Mouse (Mus musculus) gastrocnemius, adult 18-20 months (tissue): Measurements from ENCODE around the gene Fis1. TPM values are rescaled to one million over a fixed set of nuclear protein-coding genes. Genes with fewer than 3 reads are reported as not detected.

Source experiments
- DNase-seq: peaks from one replicate; pipeline ENCODE4 v3.0.0; 2021; ENCODE audit warnings: low spot score
- long read RNA-seq, 2 experiments: library from polyadenylated mRNA; stranded (forward); transcript quantifications; one replicate each; pipeline ENCODE4 v2.0.0; 2021
- total RNA-seq, 2 experiments: library from RNA; stranded (reverse); gene quantifications; 2 replicates each; pipeline ENCODE4 v1.2.3; 2021

The Fis1 gene
- total RNA-seq, result 100 to 1,000 TPM; 173 to 186 TPM
- long read RNA-seq, experiment 1, transcript Fis1-201 (5 exons, 786 nt), result major isoform, 128 of 138 reads
- long read RNA-seq, experiment 1, partial matches to known transcripts, result 2 of 138 reads
- long read RNA-seq, experiment 1, other reads (novel, unspliced or antisense), result 6 of 138 reads
- long read RNA-seq, experiment 2, transcript Fis1-201 (5 exons, 786 nt), result major isoform, 96 of 107 reads
- long read RNA-seq, experiment 2, partial matches to known transcripts, result 2 of 107 reads
- long read RNA-seq, experiment 2, other reads (novel, unspliced or antisense), result 7 of 107 reads

DNA sequence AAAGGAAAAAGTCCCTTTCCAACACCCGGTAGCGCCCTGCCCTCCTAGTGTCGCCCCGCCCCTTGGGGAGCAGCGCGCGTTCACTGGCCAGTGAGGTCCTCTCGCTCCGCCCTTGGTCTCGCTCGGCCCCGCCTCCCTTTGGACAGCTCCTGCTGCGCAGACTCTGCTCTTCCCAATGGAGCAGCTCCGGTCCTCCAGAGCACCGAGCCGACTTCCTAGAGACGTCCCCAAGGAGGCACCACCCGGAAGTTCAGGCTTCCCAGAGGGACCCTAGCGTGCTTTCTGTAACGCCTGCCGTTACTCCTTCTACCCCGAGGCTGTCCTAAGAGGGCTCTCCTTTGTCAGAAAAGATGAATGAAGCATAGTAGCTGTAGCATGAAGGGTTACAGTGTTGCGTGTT lies at the start of gene Fis1:
TSS of gene Fis1 (plus strand) at position 261 of the 400 bp plus-strand sequence.
- peak; percentile 97 for DNase-seq

- DNase-seq, result no peak
Observed at GRCm38 (mm10) chr5:136904621-136905020, 48.5 kb upstream of the Fis1 start.

GRCm38 (mm10) chr5:136905630-136906029 lies 47.4 kb upstream of the Fis1 start:
- no peak for DNase-seq

GRCm38 (mm10) chr5:136907587-136907986 lies 45.5 kb upstream of the Fis1 start:
- no peak for DNase-seq

DNA sequence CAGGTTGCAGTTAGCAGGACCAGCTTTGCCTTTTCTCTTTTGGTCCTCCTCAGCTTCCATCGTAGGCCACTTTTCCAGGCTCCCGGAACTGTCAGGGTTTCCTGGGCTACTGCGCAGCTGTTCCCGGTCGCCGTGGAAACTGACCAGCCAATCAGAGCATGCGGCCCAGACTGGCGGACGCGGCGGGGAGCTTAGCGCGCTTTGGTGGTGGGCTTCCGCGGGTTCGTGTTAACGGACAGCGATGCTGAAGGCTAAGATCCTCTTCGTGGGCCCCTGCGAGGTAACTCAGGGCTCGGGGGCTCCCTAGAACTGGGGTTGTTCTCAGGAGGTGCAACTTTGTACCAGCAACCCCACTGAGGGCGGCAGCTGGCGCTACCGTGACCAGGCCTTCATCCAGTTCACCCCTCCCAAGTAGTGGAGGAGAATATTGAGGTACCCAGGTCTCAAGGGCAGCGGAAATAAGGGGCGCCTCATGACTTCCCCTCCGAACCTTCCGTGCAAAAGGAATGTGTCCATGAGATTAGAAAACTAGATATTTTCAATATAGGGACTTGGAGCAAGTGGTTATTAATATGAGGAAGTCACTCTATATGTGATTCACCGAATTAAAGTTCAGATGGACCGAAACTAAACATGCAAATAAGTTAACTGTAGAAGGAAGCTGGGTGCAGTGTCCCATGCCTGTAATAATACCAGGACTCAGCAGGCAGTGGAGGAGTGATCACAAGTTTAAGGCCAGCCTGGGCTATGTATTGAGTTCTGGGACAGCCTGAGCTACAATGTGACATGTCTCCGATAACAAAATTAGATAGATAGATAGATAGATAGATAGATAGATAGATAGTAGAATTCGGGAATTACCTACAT lies 44.9 kb upstream of the Fis1 start, which contains the start of gene Ift22:
TSS of gene Ift22 (plus strand) at position 160 of the 867 bp plus-strand sequence.
- DNase-seq, result peak; percentile 94

- DNase-seq, result no peak
Observed at GRCm38 (mm10) chr5:136914183-136914582, 38.9 kb upstream of the Fis1 start.

DNA sequence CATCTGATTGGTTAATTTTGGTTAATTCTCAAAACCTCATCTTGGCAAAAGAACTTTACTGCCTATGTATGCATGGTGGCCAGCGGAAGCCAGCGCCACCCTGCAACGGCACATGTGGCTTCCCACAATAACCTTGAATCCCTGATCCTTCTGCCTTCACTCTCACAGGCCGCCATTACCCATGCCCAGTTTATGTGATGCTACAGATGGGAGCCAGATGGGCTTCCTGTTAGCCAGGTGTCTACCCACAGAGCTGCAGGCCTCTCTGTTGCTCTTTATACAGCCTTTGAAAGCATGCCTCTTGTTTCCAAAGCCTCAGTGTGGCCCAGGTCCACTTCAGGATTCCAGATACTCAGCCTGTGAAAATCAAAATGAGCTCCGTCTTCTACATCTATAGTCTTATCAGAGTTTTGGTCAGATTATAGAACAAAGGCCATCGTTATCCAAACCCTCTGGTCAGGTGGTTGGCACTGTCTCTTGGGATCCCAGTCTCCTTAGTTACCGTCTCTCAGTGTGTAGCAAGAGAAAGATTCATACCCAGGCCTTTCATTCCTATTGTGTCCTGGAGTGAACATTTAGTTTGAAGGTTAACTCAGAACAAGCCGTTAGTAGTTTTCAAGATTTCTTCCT lies 35.3 kb upstream of the Fis1 start:
- no peak for DNase-seq

DNA sequence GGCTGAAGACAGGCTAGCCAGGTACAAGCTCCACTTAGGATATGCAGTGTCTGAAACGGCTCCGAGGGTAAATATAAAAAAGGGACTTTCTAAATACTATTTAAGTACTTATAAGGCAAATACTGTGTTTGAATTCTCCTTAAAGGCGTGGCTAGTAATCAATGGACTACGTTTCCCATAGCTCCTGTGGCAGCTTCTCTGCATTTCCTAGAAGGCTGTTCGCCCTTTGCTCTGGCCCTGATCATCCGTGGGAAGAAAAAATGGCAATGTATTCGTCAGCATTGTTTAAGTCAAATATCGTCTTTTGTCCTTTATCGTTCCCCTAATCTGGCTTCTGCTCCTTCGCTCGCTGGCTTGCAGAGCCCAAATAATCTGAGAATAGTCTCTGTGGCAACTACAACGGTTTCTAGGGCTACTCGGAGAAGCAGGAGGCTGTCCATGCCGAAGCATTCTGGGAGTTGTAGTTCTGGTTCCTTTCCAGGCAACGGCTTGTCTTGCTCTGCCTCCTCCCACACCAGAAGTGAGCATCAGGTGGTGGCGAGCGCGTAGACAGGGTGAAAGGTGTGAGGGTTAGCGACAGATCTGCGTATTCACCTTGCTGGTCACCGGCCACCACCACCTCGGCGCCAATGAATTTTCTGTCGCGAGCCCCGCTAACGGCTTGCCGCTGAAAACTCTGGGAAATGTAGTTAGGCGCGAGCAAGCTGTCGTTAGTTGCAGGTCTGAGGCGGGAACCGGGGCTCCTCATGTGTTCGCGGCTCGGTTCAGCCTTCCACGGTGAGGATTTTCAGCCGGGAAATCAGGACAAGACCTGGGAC lies 34.2 kb upstream of the Fis1 start:
- DNase-seq, result peak; percentile 73

DNA sequence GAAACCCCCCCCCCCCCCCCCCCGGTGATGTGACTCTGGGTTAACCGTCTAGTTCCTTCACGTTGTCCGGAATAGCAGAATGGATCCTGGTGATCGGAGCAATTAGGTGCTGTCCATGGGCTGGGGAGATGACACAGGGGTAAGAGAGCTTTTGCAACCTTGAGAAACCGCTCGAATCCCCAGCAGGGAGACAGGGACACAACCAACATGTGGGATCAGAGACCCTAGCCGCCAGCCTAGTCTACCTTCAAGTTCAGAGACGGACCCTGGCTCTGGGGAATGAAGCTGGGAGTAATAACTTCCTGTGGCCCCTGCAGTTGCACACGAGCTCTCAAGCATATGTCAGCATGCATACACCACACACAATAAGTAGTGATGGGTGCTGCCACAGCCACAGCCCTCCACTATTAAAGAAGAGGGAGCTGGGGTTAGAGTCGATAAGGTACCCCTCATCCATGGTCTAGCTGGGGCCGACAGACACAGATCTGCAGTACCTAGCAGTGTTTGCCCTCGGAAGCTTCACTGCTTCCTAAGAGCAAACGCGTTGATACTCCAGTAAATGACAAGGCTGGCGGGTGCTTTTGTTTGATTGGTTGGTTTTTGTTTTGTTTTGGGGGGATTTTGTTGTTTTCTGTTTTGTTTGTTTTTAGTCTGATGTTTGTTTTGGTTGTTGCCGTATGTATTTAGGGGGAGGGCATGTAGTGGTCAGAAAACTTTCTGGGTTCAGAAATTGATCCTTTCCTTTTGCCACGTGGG lies 33.4 kb upstream of the Fis1 start:
- no peak for DNase-seq

GRCm38 (mm10) chr5:136922830-136923229 lies 30.2 kb upstream of the Fis1 start:
- DNase-seq, result no peak

DNA sequence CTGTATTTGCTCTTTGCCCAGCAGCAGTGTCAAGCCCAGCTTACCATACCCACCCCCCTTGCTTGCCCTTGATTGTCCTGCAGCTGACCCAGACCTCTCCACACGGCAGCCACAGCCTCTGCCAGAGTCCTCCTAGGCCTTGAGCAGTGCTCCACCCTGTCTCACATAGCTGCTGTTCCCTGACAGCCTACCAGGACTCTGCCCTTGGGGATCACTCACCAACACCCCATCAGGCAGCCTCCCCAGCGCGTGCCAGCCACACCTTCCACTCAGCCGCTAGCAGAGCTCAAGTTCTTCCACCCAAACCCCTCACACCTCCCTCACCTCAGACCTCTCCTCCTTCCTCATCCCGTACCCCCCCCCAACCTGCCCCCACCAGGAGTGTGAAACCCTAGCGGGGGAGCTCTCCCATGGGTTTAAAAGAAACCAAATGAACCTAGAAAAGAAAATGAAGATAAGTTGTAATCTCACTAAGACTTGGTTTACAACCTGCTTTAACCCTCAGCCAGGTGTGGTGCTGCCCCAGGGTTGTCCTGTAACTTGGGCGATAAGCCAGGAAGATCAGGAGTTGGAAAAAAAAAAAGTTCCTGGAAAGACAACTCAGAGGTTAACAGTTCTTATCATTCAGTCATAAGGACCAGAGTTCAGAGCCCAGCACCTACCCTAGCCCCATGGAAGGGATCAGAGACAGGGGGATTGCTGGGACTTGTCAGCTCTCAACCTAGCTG lies 29.2 kb upstream of the Fis1 start:
- no peak for DNase-seq

GRCm38 (mm10) chr5:136929073-136929472 lies 24.0 kb upstream of the Fis1 start:
- DNase-seq, result peak; percentile 81

DNA sequence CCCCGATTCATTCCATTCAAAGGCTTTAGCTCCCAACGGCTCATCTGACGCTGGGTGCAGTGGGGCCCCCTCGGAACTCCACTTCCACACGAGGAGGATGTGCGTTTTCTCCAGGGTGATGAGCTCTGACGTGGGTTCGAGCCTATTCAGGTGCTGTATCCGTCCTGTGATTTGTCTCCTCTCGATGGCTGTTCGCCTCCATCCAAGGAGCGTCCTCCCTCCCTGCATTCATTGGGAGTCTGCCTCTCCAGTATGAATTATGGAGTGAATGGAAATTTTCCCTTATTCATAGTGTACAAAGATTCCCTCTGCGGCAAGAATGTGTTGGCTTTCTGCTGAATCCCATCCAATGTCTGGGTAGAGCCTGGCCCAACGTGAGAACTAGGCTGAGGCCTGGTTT lies 21.2 kb upstream of the Fis1 start:
- no peak for DNase-seq

DNA sequence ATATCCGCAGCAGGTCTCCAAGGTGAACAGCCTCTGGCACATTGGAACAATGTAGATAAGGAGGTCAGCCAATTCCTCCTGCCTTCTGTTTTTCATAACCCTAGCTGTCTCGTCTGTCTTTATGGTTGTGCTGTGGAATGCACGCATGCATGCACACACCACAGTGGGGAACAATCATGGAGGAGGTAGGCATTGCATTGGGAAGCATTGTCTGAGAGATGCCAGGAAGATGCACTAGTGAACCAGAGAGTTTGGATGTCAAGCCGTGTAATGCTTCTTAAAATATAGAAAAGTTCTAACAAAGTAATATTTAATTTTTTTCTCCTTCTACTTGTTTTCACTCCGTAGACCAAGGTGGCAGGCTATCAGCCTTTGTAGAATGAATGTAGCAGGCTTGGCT lies 20.1 kb upstream of the Fis1 start:
- no peak for DNase-seq

DNA sequence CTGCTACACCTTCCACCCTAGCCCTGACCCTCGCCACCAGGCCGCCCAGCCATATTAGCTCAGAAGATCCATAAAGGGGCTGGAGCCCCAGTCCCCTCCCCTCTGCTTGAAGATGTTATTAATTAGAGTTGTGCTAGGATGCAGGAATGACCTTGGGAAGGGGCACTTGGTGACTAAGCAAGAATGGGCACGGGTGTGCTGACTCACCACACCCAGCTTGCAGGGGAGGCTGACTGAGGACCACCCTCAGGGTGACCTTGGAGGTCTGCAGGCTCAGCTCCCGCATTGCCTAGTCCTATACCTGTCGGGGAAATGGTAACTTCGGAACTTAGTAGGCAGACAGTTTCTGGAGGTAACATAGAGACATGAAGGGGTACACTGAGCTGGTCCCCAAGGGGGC lies 19.1 kb upstream of the Fis1 start:
- no peak for DNase-seq

DNA sequence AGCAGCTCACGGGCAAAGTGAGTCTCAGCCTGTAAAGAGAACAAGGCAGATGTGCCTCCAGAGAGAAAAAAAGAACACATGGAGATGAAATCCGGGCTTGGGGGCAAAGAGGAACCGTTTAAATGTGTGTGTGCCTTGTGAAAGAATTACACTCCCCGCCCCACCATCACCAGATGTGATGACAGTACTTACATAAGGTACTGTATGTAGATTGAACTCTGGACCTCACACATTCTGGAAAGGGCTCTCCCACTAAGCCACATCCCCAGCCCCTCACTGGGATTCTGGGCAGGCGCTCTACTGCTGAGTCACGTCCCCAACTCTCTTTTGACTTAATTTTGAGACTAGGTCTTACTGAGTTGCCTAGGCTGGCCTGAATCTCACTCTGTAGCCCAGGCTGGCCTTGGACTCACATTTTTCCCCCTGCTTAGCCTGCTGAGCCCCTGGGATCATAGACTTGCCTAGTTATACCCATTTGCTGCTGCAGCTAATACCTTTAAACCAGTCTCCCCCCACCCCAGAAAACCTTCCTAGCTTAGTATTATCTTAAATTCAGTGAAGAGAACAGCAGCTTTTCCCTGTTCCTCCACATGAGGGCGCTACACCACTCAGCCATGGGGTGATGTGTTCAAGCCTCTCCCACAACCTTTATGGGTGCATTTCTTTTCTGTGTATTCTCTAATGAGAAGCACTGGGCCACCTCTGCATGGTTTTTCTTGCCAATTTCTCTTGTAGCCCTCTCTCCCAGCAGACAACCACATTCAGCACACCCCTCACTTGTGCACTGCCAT lies 17.0 kb upstream of the Fis1 start:
- DNase-seq, result no peak

- DNase-seq, result no peak
Observed at GRCm38 (mm10) chr5:136936750-136937149, 16.3 kb upstream of the Fis1 start.

DNA sequence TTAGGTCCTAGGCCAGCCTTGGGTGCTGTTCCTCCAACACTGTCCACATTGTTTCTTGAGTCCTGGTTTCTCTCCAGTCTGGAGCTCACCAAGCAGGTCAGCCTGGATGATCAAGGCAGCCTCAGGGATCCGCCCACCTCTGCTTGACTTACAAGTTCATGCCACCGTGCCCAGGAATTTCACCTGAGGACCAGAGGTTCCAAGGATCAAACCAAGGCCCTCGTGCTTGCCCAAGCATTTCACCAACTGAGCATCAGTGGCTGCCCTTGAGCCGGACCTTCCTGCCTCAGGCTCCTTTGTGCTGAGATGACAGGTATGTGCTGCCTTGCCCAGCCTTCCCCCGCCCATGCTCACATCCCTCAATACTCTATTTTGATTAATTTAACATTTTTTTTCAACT lies 15.5 kb upstream of the Fis1 start:
- no peak for DNase-seq

GRCm38 (mm10) chr5:136939284-136939683 lies 13.8 kb upstream of the Fis1 start:
- no peak for DNase-seq
